Mouse (Mus musculus) heart, embryonic 16.5 days (tissue): Measurements from ENCODE around the gene Copb2. TPM values are rescaled to one million over a fixed set of nuclear protein-coding genes. Genes with fewer than 3 reads are reported as not detected.

Experiments used
- ATAC-seq: fragments of 200-750 bp; cut with Nextera tagmentation; replicated peaks from 2 replicates; pipeline ENCODE4 v1.8.0; 2017; ENCODE audit warnings: moderate number of reproducible peaks; ENCODE audit not compliant: insufficient read depth, low FRiP score; ENCODE audit errors: extremely low read depth
- H3K27ac ChIP-seq: fragments of 300-500 bp; sonication (generic); 2 replicates; pipeline ENCODE4 v1.5.1; 2014; ENCODE audit warnings: mild to moderate bottlenecking, low read length, control low read depth, moderate library complexity
- H3K27me3 ChIP-seq: fragments of 300-500 bp; sonication (generic); 2 replicates; pipeline ENCODE4 v1.6.1; 2014; ENCODE audit warnings: low read length, mixed read lengths; ENCODE audit not compliant: control insufficient read depth, insufficient read depth
- H3K36me3 ChIP-seq: fragments of 300-500 bp; sonication (generic); 2 replicates; pipeline ENCODE4 v1.6.1; 2014; ENCODE audit not compliant: control insufficient read depth, insufficient read depth
- H3K4me1 ChIP-seq: fragments of 300-500 bp; sonication (generic); 2 replicates; pipeline ENCODE4 v1.6.1; 2014; ENCODE audit warnings: low read length, mixed read lengths; ENCODE audit not compliant: control insufficient read depth, insufficient read depth
- H3K4me2 ChIP-seq: fragments of 300-500 bp; sonication (generic); 2 replicates; pipeline ENCODE4 v1.6.1; 2014; ENCODE audit warnings: low read depth, mild to moderate bottlenecking, control low read depth, low read length
- H3K4me3 ChIP-seq: fragments of 300-500 bp; sonication (generic); 2 replicates; pipeline ENCODE4 v1.5.1; 2014; ENCODE audit warnings: mild to moderate bottlenecking, control low read depth, low read length
- H3K9ac ChIP-seq: fragments of 300-500 bp; sonication (generic); 2 replicates; pipeline ENCODE4 v1.6.1; 2014; ENCODE audit warnings: low read length, control low read depth
- H3K9me3 ChIP-seq: fragments of 300-500 bp; sonication (generic); replicated peaks from 2 replicates; pipeline ENCODE4 v1.6.1; 2016; ENCODE audit warnings: low read length; ENCODE audit not compliant: control insufficient read depth
- WGBS: fragments of 180-500 bp; shearing (Covaris S2); extraction: QIAGEN DNeasy Blood & Tissue Kit; methylation state at CpG from one replicate; pipeline ENCODE4 v1.1.7; 2014; 5-methylcytosine and 5-hydroxymethylcytosine counted together
- polyA plus RNA-seq: library from polyadenylated mRNA; unstranded; fragments of >200 nt; fragmentation: Nextera tagmentation; extraction: Ambion mirVana; gene quantifications from 2 replicates; pipeline ENCODE4 v1.2.1, GENCODE M21; 2015

Gene Copb2
- polyA plus RNA-seq, 1 experiment from 2014 or later, result 120 TPM

DNA sequence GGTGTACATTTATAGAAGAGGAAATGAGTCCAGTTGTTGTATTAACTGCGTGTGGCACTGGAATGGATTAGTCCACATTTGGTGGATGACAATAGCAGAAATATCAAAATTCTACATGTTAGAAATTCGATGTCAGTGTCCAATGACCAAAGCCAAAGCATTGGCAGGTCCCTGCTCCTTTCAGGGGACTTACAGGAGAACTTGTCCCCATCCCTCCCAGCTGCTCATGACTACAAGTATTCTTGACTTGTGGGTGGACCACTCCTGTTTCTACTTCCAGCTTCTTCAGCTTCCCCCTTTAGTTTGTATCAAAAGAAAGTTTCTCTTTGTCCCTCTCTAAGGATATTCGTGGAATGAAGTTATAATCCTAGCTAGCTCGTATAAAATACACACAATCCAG lies 41.4 kb downstream of the Copb2 start:
- no peak overlapping the region for H3K4me3 ChIP-seq
- no peak for ATAC-seq
- H3K9ac ChIP-seq, result no peak overlapping the region
- no peak overlapping the region for H3K4me2 ChIP-seq
- no peak overlapping the region for H3K27ac ChIP-seq
- peaks cover 8% of the 10 kb centered on the region for H3K4me1 ChIP-seq
- H3K9me3 ChIP-seq, result no peaks in the 10 kb centered on the region
- 57% methylated on average over 4 of the region's 4 CpGs for WGBS
- no peaks in the 10 kb centered on the region for H3K36me3 ChIP-seq
- H3K27me3 ChIP-seq, result no peaks in the 10 kb centered on the region

DNA sequence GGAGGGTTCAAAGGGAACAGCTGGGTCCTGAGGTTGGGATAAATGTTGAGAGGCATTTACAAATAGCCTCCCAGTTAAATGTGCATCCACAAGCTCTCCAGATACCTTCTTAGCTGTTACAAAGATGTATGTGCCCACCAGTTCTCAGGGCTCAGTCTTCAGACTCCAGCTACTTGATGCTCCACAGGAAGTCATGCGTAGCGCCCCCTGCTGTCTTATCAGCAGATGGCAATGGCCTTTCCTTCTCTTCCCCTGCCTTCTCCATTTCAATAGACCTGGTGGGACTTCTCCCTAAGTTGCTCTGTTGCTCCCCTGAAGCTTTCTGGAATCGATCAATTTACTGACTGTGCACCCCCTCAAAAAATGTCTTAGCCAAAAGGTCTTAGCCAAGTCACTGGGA lies 65.0 kb downstream of the Copb2 start:
- H3K9ac ChIP-seq, result no peak overlapping the region
- peaks cover 7% of the 10 kb centered on the region; the same call in 1 of the 2 replicates for H3K27me3 ChIP-seq
- no peak overlapping the region for H3K4me3 ChIP-seq
- no peaks in the 10 kb centered on the region for H3K36me3 ChIP-seq
- no peak overlapping the region for H3K27ac ChIP-seq
- no peak for ATAC-seq
- no peaks in the 10 kb centered on the region for H3K9me3 ChIP-seq
- 28% methylated on average over 3 of the region's 3 CpGs for whole genome bisulfite sequencing
- H3K4me2 ChIP-seq, result no peak overlapping the region
- H3K4me1 ChIP-seq, result no peaks in the 10 kb centered on the region

DNA sequence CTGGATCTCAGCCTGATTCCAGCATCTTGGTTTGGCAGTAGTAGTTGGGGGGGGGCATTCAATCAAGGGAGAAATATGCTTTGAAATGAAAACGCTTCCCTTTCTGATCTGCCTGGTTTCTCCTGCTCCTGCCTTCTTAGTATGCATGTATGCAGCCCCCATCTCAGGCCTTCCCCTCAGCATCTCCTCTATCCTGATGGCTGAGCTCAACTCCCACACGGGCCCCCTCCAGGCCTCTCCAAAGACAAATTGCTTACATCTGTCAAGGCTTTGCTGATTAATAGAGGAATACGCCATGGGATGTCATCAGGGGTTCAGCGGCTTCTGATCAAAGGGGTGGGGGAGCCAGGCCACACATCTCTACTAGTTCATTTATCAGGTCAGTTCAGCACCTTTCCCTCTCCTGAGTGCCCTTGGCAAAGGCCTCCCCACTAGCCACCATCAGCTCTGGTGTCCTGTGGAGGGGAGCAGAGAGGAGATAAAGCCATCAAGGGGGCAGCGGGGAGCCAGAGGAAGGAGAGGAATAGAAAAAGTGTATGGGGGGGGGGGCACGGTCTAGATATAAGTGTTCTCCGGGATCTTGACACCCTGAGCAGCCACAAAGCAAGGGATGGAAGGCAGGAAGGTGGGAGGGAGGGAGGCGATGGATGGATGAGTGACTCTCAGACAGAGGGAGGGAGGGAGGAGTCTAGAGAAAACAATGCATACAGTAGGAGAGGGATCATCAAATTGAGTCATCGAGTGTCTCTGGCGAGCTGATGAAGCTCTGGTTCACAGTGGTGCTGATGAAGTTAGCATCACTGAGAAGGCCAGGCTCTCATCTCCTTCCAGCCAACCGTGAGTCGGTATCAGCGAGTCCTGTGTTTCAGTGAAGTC lies 70.0 kb downstream of the Copb2 start:
- Histone ChIP-seq H3K4me2 (no peak overlapping the region), H3K4me1 (no peaks in the 10 kb centered on the region), H3K27ac (no peak overlapping the region), H3K9me3 (no peaks in the 10 kb centered on the region), H3K9ac (no peak overlapping the region), H3K36me3 (no peaks in the 10 kb centered on the region), H3K27me3 (peaks cover 3% of the 10 kb centered on the region; the same call in 1 of the 2 replicates), H3K4me3 (no peak overlapping the region)
- WGBS, result 58% methylated on average over 13 of the region's 13 CpGs
- ATAC-seq, result no peak

Other genes with a start within 250 kb of the Copb2 start
- 40.9 and 41.2 TPM in 2 replicates for gene Rbp1, start 140.8 kb upstream of the Copb2 start, polyA plus RNA-seq
- 0.47 and 1.3 TPM in 2 replicates for gene Rbp2, start 77.6 kb upstream of the Copb2 start, polyA plus RNA-seq
- 60.4 and 66.7 TPM in 2 replicates for gene Mrps22, start 37.9 kb downstream of the Copb2 start, polyA plus RNA-seq